Mouse (Mus musculus) cerebellum, postnatal 14 days (tissue): ENCODE results near the gene Zfp57.

Experiments
- DNase-seq, 2 experiments: peaks; one replicate each; pipeline ENCODE4 v3.0.0; 2021; ENCODE audit warnings: mixed read lengths in 2 of 2

Zfp57 gene

GRCm38 (mm10) chr17:37046312-37047112 is 45.5 kb downstream of the Zfp57 start:
- DNase-seq = peak; percentile 78 to 81

DNA sequence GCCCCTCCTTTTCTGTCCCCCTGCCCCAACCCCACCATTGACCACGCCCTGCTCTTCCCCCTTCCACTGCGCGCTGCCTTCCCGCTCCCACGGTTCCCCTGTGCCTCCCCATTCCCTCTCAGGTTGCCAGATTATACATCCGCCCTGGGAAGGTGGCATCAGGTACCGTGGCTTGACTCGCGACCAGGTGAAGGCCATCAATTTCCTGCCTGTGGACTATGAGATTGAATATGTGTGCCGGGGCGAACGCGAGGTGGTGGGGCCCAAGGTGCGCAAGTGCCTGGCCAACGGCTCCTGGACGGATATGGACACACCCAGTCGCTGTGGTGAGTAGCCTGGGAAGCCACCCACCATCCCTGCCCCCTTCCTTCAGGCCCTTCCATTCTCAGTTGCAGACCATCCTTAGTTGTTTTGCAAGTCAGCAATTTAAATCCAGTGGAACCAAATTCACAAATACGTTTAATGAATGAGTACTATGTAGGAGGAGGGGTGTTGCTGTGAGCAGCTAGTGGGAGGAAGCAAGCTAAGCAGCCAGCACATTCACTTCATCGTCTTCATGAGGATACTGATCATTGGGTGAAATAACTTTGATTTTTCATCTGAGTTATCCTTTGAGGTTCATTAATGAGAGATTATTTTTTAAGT is 46.5 kb downstream of the Zfp57 start:
- DNase-seq = peak; percentile 29 to 44

DNA sequence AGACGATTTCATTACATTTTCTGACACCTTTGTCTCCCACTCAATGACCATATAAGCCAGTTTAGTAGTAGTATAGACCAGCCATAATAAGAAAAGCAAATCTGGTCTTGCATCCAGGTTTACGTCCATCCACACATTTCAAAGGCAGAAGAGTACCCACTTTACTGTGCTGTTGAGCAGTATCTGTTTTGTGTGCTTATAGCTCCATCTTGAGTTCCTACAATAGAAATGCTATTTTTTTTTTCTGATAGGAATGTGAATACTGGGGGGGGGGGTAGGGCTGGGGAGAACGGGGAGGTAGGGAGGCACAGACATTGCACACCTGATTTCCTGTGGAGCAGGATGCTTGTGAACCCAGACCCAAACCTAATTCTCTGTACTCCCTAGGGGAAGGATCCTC is 47.0 kb downstream of the Zfp57 start:
- DNase-seq = peak in 1 of 2 experiments; percentile 32

- DNase-seq = peak; percentile 27 to 33
These were observed 47.4 kb downstream of the Zfp57 start for GRCm38 (mm10) chr17:37048383-37048782.

- DNase-seq = peak; percentile 91 to 92
These were observed 48.8 kb downstream of the Zfp57 start for GRCm38 (mm10) chr17:37049570-37050310.

DNA sequence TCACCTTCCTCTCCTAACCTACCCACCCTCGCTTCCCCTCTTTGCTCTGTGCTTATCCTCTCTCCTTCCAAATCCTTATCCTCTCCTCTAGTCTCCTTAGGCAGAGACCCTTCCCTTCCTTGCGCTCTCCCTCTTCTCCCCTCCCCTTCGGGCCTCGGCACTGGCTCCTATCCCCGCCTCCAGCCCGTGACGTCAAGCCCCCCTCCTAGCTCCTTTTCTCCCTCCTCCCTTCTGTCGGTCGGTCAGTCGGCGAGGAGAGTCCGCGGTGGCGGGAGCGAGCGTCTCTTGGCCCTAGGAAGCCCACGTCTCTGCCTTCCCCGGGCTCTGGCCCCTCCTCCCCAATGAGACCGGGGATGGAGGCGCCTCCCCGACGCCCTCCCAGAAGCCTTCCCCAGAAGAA is 49.4 kb downstream of the Zfp57 start:
- DNase-seq = peak; percentile 92 to 96

GRCm38 (mm10) chr17:37050876-37051275 is 49.9 kb downstream of the Zfp57 start:
- no peak for DNase-seq

- no peak for DNase-seq
These were observed 50.8 kb downstream of the Zfp57 start for GRCm38 (mm10) chr17:37051745-37052144.

GRCm38 (mm10) chr17:37056957-37057356 is 56.0 kb downstream of the Zfp57 start:
- DNase-seq = no peak
